Mouse (Mus musculus): ENCODE measurements around the gene Gdpd3. TPM values are rescaled to one million over a fixed set of nuclear protein-coding genes. Genes with fewer than 3 reads are reported as not detected.

Gdpd3 gene
- polyA plus RNA-seq, 1 experiment from 2014 or later, result 2.0 TPM

DNA sequence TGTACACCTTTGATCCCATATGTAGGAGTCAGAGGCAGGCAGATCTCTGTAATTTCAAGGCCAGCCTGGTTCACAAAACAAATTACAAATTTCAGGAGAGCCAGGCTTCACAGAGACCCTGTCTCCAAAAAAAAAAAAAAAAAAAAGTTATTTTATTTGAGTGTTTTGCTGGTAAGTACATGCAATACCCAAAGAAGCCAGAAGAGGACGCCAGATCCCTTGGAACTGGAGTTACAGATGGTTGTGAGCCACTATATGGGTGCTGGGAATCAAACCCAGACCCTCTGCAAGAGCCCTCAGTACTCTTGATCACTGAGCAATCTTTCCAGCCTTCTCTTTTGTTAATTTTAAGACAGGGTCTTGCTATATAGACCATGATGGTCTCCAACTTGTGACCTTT, 52.7 kb downstream of the Gdpd3 start:
- H3K4me3 ChIP-seq (ENCODE audit: low read length), result no peak overlapping the region
- no peaks in the 10 kb centered on the region for H3K9me3 ChIP-seq (ENCODE audit: control insufficient read depth, low read length)
- no peaks in the 10 kb centered on the region for H3K36me3 ChIP-seq (ENCODE audit: control insufficient read depth, insufficient read depth, low read length)
- 0 out of 2 replicates have a peak, but pooled peaks cover 3% of the 10 kb centered on the region for H3K4me1 ChIP-seq (ENCODE audit: control insufficient read depth, insufficient read depth, low read length)
- ATAC-seq (ENCODE audit: low FRiP score, low TSS enrichment), result no peak
- H3K27me3 ChIP-seq (ENCODE audit: control insufficient read depth, insufficient read depth, low read length), result peaks cover 11% of the 10 kb centered on the region
- H3K27ac ChIP-seq (ENCODE audit: low read depth, low read length), result no peak overlapping the region
- 27% methylated on average over 1 of the region's 1 CpGs for WGBS
- H3K4me2 ChIP-seq (replicated peaks; ENCODE audit: low read depth, low read length), result no peak overlapping the region
- no peak overlapping the region for H3K9ac ChIP-seq (ENCODE audit: low read depth, low read length)

DNA sequence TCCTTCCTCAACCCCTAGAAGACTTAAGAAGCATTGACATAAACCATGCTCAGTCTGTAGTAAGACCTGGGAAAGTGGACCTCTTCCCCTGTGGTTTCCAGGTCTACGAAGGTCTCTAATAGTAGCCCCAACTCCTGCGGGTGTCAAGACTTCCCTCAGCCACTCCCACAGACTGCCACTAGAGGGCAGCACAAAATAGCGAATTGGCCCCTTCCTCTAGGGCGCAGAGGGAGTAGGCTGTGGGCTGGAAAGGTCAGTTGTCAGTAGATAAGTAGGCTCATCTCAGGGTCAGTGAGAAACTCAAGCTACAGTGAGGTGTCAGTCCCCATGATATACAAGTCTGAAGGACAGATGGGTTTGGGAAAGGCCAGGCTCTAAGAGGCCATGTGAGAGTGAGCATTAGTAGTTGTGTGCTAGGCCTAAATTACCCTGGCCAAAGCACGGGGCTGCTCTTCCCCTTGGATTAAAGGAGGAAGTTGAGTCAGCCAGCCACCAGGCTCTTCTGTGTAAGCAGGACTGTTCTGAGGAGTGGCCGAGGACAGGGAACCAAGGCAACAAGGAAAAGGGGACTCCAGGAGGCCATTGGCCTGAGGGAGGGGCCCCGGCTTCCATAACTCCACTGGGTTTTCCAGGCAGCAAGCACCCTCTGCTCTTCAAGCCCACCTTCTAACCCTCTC, 55.8 kb downstream of the Gdpd3 start:
- Histone ChIP-seq H3K4me3 (ENCODE audit: low read length) (no peak overlapping the region), H3K27me3 (ENCODE audit: control insufficient read depth, insufficient read depth, low read length) (peaks cover 15% of the 10 kb centered on the region), H3K4me2 (replicated peaks; ENCODE audit: low read depth, low read length) (no peak overlapping the region), H3K9me3 (ENCODE audit: control insufficient read depth, low read length) (no peaks in the 10 kb centered on the region), H3K4me1 (ENCODE audit: control insufficient read depth, insufficient read depth, low read length) (0 out of 2 replicates have a peak, but pooled peaks cover 3% of the 10 kb centered on the region), H3K27ac (ENCODE audit: low read depth, low read length) (no peak overlapping the region), H3K36me3 (ENCODE audit: control insufficient read depth, insufficient read depth, low read length) (no peaks in the 10 kb centered on the region), H3K9ac (ENCODE audit: low read depth, low read length) (no peak overlapping the region)
- peak; percentile 44 for ATAC-seq (ENCODE audit: low FRiP score, low TSS enrichment)
- WGBS, result 22% methylated on average over 7 of the region's 7 CpGs

DNA sequence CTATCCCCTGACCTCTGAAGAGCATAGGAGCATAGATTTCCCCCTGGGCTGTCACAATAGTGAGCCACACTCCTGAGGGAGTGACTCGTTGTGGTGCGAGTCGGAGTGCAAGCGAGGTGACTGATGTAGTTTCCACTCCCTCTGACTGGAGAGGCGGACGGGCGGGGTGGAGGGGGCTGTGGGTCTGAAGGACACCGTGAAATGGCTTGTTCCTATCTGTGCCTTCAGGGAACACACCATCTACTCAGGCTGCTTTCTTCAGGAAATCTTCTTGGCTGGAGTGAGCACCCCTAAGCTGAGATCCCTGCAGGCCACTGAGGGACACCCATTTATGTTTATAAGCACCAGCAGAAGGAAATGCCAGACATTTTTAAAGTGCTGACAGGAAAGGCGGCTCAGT, 56.6 kb downstream of the Gdpd3 start:
- H3K27ac ChIP-seq (ENCODE audit: low read depth, low read length), result no peak overlapping the region
- 15% methylated on average over 9 of the region's 9 CpGs for WGBS
- no peaks in the 10 kb centered on the region for H3K9me3 ChIP-seq (ENCODE audit: control insufficient read depth, low read length)
- H3K4me3 ChIP-seq (ENCODE audit: low read length), result 0 out of 2 replicates have a peak overlapping the region, but pooled peaks have one; percentile 24
- H3K36me3 ChIP-seq (ENCODE audit: control insufficient read depth, insufficient read depth, low read length), result no peaks in the 10 kb centered on the region
- no peak overlapping the region for H3K4me2 ChIP-seq (replicated peaks; ENCODE audit: low read depth, low read length)
- H3K9ac ChIP-seq (ENCODE audit: low read depth, low read length), result no peak overlapping the region
- 0 out of 2 replicates have a peak, but pooled peaks cover 3% of the 10 kb centered on the region for H3K4me1 ChIP-seq (ENCODE audit: control insufficient read depth, insufficient read depth, low read length)
- ATAC-seq (ENCODE audit: low FRiP score, low TSS enrichment), result 0 out of 2 replicates have a peak, but pooled peaks have one; percentile 6
- H3K27me3 ChIP-seq (ENCODE audit: control insufficient read depth, insufficient read depth, low read length), result peaks cover 15% of the 10 kb centered on the region

DNA sequence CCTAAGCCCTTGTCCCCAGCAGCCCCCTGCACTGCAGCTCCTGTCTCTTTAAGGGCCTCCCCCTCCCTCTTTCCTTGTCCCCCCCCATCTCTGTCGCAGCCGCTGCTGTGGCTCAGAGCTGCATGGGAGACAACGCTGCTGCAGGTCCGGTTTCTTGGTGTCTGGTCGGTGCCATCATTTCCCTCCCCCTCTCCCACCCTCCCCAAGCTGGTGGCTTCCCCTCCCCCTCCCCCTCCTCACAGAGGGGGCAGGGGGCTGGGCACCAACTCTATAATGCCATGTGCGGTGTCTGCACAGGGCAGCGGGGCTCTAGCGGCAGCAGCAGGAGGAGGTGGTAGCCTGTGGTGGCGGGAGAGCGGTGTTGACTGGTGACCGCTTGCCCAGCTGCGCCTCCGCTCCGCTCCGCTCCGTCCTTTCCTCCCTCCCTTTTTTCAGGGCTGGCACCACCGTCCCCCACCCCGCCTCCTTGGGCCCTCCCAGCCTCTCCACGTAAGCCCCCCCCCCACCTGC, 57.1 kb downstream of the Gdpd3 start:
- H3K9me3 ChIP-seq (ENCODE audit: control insufficient read depth, low read length), result no peaks in the 10 kb centered on the region
- WGBS, result 0% methylated on average over 9 of the region's 19 CpGs
- no peak overlapping the region for H3K27ac ChIP-seq (ENCODE audit: low read depth, low read length)
- peaks cover 15% of the 10 kb centered on the region for H3K27me3 ChIP-seq (ENCODE audit: control insufficient read depth, insufficient read depth, low read length)
- H3K4me3 ChIP-seq (ENCODE audit: low read length), result peak overlapping the region; percentile 24
- 0 out of 2 replicates have a peak overlapping the region, but pooled peaks have one; percentile 40 for H3K9ac ChIP-seq (ENCODE audit: low read depth, low read length)
- peak overlapping the region; percentile 55 for H3K4me2 ChIP-seq (replicated peaks; ENCODE audit: low read depth, low read length)
- no peaks in the 10 kb centered on the region for H3K36me3 ChIP-seq (ENCODE audit: control insufficient read depth, insufficient read depth, low read length)
- H3K4me1 ChIP-seq (ENCODE audit: control insufficient read depth, insufficient read depth, low read length), result 0 out of 2 replicates have a peak, but pooled peaks cover 3% of the 10 kb centered on the region
- ATAC-seq (ENCODE audit: low FRiP score, low TSS enrichment), result 0 out of 2 replicates have a peak, but pooled peaks have one; percentile 36

DNA sequence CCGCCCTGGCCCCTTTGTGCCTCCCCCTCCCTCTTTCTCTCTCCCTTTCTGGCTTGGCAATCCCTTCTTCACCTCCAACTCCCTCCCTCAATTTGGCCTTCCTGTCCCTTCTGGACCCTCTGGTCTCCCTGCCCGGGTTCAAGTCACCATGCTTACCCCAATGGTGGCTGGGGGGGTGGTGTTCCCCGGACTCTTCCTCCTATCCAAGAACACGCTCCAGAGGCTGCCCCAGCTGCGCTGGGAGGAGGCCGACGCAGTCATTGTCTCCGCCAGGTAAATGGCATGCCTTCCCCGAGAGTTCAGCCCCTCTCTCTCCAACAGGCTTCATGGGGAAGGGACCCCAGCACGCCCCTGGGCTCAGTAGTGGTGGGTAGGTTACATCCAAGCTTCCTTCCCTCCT, 57.8 kb downstream of the Gdpd3 start:
- WGBS, result 17% methylated on average over 10 of the region's 10 CpGs
- no peak for ATAC-seq (ENCODE audit: low FRiP score, low TSS enrichment)
- no peak overlapping the region for H3K9ac ChIP-seq (ENCODE audit: low read depth, low read length)
- H3K4me2 ChIP-seq (replicated peaks; ENCODE audit: low read depth, low read length), result no peak overlapping the region; the same call in 1 of the 2 replicates
- H3K9me3 ChIP-seq (ENCODE audit: control insufficient read depth, low read length), result no peaks in the 10 kb centered on the region
- H3K27me3 ChIP-seq (ENCODE audit: control insufficient read depth, insufficient read depth, low read length), result peaks cover 16% of the 10 kb centered on the region
- 0 out of 2 replicates have a peak, but pooled peaks cover 3% of the 10 kb centered on the region for H3K4me1 ChIP-seq (ENCODE audit: control insufficient read depth, insufficient read depth, low read length)
- H3K27ac ChIP-seq (ENCODE audit: low read depth, low read length), result no peak overlapping the region
- no peak overlapping the region for H3K4me3 ChIP-seq (ENCODE audit: low read length)
- H3K36me3 ChIP-seq (ENCODE audit: control insufficient read depth, insufficient read depth, low read length), result no peaks in the 10 kb centered on the region

Other genes with a start within 250 kb of the Gdpd3 start
- gene Eif3c, start 199.9 kb upstream of the Gdpd3 start, polyA plus RNA-seq (2014; fragmentation: Nextera tagmentation; extraction: Ambion mirVana), result 174 and 207 TPM in 2 replicates
- 0.38 and 0.39 TPM in 2 replicates for gene Apobr, start 181.4 kb upstream of the Gdpd3 start, polyA plus RNA-seq (2014; fragmentation: Nextera tagmentation; extraction: Ambion mirVana)
- gene Cln3, start 180.5 kb upstream of the Gdpd3 start, polyA plus RNA-seq (2014; fragmentation: Nextera tagmentation; extraction: Ambion mirVana), result 29.8 and 30.4 TPM in 2 replicates
- gene Il27, start 171.4 kb upstream of the Gdpd3 start, polyA plus RNA-seq (2014; fragmentation: Nextera tagmentation; extraction: Ambion mirVana), result not detected in 2 replicates
- 2.4 and 2.6 TPM in 2 replicates for gene Nupr1, start 135.5 kb upstream of the Gdpd3 start, polyA plus RNA-seq (2014; fragmentation: Nextera tagmentation; extraction: Ambion mirVana)
- 35.6 and 52.5 TPM in 2 replicates for gene Sgf29, start 117.0 kb upstream of the Gdpd3 start, polyA plus RNA-seq (2014; fragmentation: Nextera tagmentation; extraction: Ambion mirVana)
- 5.2 and 6.3 TPM in 2 replicates for gene Sult1a1, start 89.9 kb upstream of the Gdpd3 start, polyA plus RNA-seq (2014; fragmentation: Nextera tagmentation; extraction: Ambion mirVana)
- gene Bola2, start 70.9 kb upstream of the Gdpd3 start, polyA plus RNA-seq (2014; fragmentation: Nextera tagmentation; extraction: Ambion mirVana), result 145 and 184 TPM in 2 replicates
- 7.7 and 8.1 TPM in 2 replicates for gene Slx1b, start 70.5 kb upstream of the Gdpd3 start, polyA plus RNA-seq (2014; fragmentation: Nextera tagmentation; extraction: Ambion mirVana)
- gene Coro1a, start 58.5 kb upstream of the Gdpd3 start, polyA plus RNA-seq (2014; fragmentation: Nextera tagmentation; extraction: Ambion mirVana), result 18.3 and 19.6 TPM in 2 replicates
- gene Mapk3, start 6.7 kb upstream of the Gdpd3 start, polyA plus RNA-seq (2014; fragmentation: Nextera tagmentation; extraction: Ambion mirVana), result 55.0 and 79.2 TPM in 2 replicates
- 87.5 and 94.5 TPM in 2 replicates for gene Ypel3, start 10.6 kb downstream of the Gdpd3 start, polyA plus RNA-seq (2014; fragmentation: Nextera tagmentation; extraction: Ambion mirVana)
- 0.24 and 0.36 TPM in 2 replicates for gene Tbx6, start 15.1 kb downstream of the Gdpd3 start, polyA plus RNA-seq (2014; fragmentation: Nextera tagmentation; extraction: Ambion mirVana)
- gene Ppp4c, start 26.2 kb downstream of the Gdpd3 start, polyA plus RNA-seq (2014; fragmentation: Nextera tagmentation; extraction: Ambion mirVana), result 294 and 371 TPM in 2 replicates
- gene Fam57b, start 31.3 kb downstream of the Gdpd3 start, polyA plus RNA-seq (2014; fragmentation: Nextera tagmentation; extraction: Ambion mirVana), result 0.15 TPM in 1 of 2 replicates, not detected in the other
- gene 4930451I11Rik, start 65.3 kb downstream of the Gdpd3 start, polyA plus RNA-seq (2014; fragmentation: Nextera tagmentation; extraction: Ambion mirVana), result not detected in 2 replicates
- 7.2 and 8.8 TPM in 2 replicates for gene Doc2a, start 81.1 kb downstream of the Gdpd3 start, polyA plus RNA-seq (2014; fragmentation: Nextera tagmentation; extraction: Ambion mirVana)
- gene Hirip3, start 95.6 kb downstream of the Gdpd3 start, polyA plus RNA-seq (2014; fragmentation: Nextera tagmentation; extraction: Ambion mirVana), result 22.8 and 23.5 TPM in 2 replicates
- gene Ino80e, start 96.0 kb downstream of the Gdpd3 start, polyA plus RNA-seq (2014; fragmentation: Nextera tagmentation; extraction: Ambion mirVana), result 92.4 and 94.0 TPM in 2 replicates
- 24.9 and 29.2 TPM in 2 replicates for gene Taok2, start 118.4 kb downstream of the Gdpd3 start, polyA plus RNA-seq (2014; fragmentation: Nextera tagmentation; extraction: Ambion mirVana)
- 27.4 and 30.5 TPM in 2 replicates for gene Tmem219, start 156.6 kb downstream of the Gdpd3 start, polyA plus RNA-seq (2014; fragmentation: Nextera tagmentation; extraction: Ambion mirVana)
- 13.1 and 19.4 TPM in 2 replicates for gene Kctd13, start 162.5 kb downstream of the Gdpd3 start, polyA plus RNA-seq (2014; fragmentation: Nextera tagmentation; extraction: Ambion mirVana)
- 0.16 and 0.34 TPM in 2 replicates for gene Asphd1, start 183.2 kb downstream of the Gdpd3 start, polyA plus RNA-seq (2014; fragmentation: Nextera tagmentation; extraction: Ambion mirVana)
- gene Sez6l2, start 184.2 kb downstream of the Gdpd3 start, polyA plus RNA-seq (2014; fragmentation: Nextera tagmentation; extraction: Ambion mirVana), result 1.1 and 1.7 TPM in 2 replicates
- 77.4 and 89.1 TPM in 2 replicates for gene Cdipt, start 209.6 kb downstream of the Gdpd3 start, polyA plus RNA-seq (2014; fragmentation: Nextera tagmentation; extraction: Ambion mirVana)
- 1.3 and 2.5 TPM in 2 replicates for gene Cdiptos, start 209.8 kb downstream of the Gdpd3 start, polyA plus RNA-seq (2014; fragmentation: Nextera tagmentation; extraction: Ambion mirVana)
- gene Mvp, start 248.3 kb downstream of the Gdpd3 start, polyA plus RNA-seq (2014; fragmentation: Nextera tagmentation; extraction: Ambion mirVana), result 7.7 and 9.7 TPM in 2 replicates